Mouse (Mus musculus) E14TG2a.4 (cell line): ENCODE results near the gene Serpina3b.

Experiments used
- CTCF ChIP-seq: conservative IDR thresholded peaks from 2 replicates; pipeline ENCODE4 v1.5.1; 2014; ENCODE audit warnings: low read length
- POU5F1 ChIP-seq: IDR thresholded peaks from 2 replicates; pipeline ENCODE4 v1.6.1; 2014; ENCODE audit warnings: low read length, borderline replicate concordance

GRCm38 (mm10) chr12:104145571-104145970 lies 17.8 kb downstream of the Serpina3b start:
- TF ChIP-seq CTCF, result no peak
- no peak for TF ChIP-seq POU5F1
